Mouse (Mus musculus) urinary bladder, postnatal 25 days (tissue): ENCODE measurements around the gene Gm20403.
"Not testable (repeated sequence)": the region's sequence is repeated elsewhere in the genome, so short reads cannot be mapped to it uniquely, and the experiment has no call there.

ENCODE experiments used
- DNase-seq: peaks from one replicate; pipeline ENCODE4 v3.0.0; 2022; ENCODE audit warnings: low spot score

Gm20403 gene

GRCm38 (mm10) chr12:54986052-54986717 lies at the start of gene Gm20403:
Gm20403 (minus strand) TSS chr12:54986529.
- DNase-seq: peak; percentile 60

DNA sequence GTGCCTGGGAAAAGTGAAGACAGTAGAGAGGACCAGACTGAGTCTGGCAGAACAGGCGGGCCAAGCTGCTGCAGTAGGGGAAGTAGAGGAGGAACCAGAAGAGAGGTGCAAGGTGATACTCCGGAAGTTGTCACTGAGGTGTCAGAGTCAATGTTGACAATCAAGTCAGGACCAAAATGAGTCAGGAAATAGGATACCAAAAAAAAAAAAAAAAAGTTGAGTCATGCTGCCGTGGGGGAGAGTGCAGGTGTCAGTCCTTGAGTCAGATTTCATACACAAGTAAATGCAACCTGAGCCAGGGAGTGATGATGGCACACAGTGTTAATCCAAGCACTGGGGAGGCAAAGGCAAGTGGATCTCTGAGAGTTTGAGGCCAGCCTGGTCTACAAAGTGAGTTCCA lies 40.8 kb upstream of the Gm20403 start:
- DNase-seq: no peak

GRCm38 (mm10) chr12:55023284-55023683 lies 37.0 kb upstream of the Gm20403 start:
- no peak for DNase-seq

DNA sequence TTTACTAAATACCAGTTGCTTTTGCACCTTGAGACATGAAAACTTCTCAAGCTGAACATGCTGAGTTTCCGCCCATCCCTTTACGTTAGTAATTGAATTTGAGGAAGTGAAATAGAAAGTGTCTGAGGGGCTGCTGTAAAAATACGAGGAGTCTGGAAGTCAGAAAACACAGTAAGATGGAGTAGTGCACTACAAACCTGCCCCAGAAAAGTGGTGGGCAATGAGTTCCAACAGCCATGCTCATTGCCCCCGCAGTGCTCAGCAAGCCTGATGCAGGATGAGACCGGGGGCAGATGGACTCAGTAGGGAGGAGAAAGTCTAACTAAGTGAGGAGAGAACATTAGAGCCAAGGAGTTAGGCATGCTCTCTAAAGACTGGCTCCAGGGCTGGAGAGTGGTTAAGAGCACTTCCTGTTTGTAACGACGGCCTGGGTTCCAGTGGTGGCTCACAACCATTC lies 33.1 kb upstream of the Gm20403 start:
- no peak for DNase-seq

DNA sequence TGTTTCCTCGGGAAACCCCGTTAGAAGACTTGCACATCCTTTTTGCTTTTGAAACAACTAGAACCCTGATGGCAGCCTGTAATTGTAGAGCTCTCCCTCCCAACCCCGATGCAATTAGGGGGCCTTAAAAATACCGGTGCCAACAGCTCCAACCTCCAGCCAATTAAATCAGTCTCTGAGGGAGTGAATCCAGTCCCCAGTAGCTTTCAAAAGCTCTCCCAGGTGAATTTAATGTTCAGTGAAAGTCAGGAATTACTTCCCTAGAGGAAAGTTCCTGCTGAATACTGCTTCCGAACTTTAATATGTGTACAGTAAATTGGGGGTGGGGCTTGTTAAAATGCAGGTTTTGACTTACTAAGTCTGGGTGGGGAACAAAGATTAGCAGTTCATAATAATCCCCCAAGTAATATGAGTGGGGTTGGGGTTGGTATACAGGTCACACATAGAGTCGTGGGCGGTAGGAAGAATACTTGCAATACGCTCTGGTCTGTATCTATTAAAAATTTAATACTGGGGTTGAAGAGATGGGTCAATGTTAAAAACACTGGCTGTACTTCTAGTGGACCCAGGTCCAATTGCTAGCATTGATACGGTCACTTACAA lies 30.9 kb upstream of the Gm20403 start:
- no peak for DNase-seq

GRCm38 (mm10) chr12:55016339-55017118 lies 30.2 kb upstream of the Gm20403 start:
- no peak for DNase-seq

- no peak for DNase-seq
These were observed 29.1 kb upstream of the Gm20403 start for GRCm38 (mm10) chr12:55015428-55015827.

DNA sequence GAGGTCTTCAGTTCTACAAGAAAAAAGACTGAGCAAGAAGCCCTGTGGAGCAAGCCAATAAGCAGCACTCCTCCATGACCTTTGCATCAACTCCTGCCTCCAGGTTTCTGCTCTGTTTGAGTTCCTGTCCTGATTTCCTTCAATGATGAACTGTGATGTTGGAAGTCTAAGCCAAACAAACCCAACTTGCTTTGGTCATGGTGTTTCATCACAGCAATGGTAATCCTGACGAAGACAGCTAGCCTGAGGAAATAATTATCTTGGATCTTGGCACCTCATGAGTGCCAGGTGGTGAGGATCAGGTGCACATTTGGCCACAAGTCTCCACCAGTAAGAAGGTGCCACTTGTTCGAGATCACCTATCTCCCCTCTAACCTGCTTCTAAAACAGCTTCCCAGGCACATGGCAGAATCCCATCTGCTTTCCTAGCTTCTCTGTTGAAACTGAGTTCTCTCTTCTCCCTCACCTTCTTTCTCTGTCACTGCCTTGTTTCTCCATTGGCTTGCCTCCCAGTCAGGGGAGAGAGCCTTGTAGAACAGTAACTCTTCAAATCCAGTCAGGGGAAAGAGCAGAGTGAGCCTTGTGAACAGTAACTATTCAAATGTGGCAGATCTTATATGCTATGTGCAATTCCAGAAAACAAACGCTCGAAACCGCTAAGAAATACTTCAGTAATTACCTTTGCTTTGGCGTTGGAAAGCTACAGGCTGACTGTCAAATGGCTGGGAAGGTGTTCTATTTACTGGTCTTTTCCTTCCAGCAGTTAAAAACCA lies 27.5 kb upstream of the Gm20403 start, which contains the start of gene Baz1a:
Baz1a (minus strand) TSS at position 723 of the 773 bp plus-strand sequence.
- no peak for DNase-seq

DNA sequence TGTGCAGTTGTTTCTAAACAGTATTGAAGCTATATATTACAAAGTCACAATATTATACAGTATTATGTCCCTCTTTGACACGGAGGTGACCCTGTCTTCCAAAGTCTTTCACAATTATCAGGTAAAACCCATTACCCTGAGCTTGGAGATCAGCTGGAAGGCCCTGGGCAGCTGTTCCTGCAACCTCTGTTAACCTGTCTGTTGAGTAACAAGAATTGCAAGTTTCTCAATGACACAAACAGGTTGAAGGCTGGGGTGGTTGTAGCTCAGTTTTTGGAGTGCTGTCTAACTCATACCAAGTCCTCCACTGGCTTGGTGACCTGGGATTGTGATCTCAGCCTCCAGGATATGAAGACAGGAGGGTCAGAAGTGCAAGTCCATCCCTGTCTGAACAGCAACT lies 26.7 kb upstream of the Gm20403 start:
- DNase-seq: no peak

DNA sequence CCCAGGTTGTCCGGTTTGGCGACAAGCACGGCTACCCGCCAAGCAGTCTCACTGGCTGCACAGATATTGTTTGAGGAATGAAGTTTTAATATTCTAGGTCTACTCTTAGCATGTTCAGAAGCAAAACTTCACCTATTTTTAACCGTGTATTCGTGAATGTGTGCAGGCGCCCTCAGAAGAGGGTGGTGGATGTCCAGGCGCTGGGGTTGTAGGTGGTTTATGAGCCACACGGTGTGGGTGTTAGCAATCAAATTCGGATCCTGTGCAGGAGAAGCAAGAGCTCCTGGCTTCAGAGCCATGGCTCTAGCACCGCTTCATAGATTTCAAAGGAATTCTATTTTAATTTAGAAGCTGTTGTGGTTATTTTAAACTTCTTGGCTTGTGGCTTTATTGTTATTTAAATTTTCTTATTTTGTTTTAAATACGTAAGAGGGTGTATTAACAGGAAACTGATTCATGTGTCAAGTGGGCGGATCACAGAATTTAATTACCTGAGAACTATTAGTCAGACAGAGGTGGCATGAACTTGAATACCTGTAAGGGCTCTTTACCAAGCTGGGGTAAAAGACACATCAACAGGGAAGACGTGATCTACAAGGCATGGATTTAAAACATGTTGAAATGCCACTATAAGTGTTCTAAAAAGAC lies 21.2 kb upstream of the Gm20403 start:
- no peak for DNase-seq

DNA sequence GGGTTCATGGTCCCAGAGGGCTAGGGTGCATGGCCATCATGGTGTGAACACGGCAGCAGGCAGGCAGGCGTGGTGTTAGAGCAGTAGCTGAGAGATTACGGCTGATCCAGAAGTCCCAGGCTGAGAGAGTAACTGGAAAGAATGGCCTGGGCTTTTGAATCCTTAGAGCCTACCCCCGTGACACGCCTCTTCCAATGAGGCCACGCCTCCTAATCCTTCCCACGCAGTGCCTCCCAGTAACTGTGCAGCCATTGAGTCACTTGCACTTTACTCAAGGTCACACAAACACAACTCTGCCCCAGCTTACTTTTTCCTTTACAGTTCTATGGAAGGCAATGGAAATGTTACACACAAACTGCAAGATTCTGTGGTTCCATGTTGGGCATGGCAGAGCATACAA lies 19.7 kb upstream of the Gm20403 start:
- DNase-seq: no peak

- DNase-seq: no peak
These were observed 18.1 kb upstream of the Gm20403 start for GRCm38 (mm10) chr12:55004396-55004795.

DNA sequence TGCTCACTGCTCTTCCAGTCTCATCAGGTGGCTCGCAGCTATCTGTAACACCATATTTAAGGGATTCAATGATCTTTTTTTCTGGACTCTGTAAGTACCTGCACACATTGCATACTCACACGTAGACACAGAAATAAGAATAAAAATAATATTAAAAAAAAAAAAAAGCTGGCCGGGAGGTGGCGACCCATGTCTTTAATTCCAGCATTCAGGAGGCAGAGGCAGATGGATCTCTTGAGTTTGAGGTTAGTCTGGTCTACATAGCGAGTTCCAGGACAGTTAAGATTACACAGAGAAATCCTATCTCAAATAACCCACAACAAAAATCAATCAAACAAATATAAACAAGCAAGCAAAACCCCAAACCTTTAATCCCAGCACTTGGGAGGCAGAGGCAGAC lies 17.5 kb upstream of the Gm20403 start:
- DNase-seq: no peak

DNA sequence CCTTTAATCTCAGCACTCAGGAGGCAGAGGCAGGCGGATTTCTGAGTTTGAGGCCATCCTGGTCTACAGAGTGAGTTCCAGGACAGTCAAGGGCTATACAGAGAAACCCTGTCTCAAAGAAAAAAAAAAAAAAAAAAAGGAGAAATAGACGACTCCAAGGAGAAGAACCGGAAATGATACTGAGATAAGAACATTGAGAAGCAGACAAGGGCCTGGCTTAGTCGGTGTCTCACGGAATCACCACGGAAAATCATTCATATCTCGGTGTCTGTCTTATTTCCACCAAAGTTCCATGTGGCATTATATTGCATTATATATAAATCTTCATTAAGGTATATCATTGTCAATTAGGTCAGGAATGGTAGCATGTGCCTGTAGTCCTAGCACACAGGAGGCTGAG lies 16.2 kb upstream of the Gm20403 start:
- DNase-seq: not testable (repeated sequence)

DNA sequence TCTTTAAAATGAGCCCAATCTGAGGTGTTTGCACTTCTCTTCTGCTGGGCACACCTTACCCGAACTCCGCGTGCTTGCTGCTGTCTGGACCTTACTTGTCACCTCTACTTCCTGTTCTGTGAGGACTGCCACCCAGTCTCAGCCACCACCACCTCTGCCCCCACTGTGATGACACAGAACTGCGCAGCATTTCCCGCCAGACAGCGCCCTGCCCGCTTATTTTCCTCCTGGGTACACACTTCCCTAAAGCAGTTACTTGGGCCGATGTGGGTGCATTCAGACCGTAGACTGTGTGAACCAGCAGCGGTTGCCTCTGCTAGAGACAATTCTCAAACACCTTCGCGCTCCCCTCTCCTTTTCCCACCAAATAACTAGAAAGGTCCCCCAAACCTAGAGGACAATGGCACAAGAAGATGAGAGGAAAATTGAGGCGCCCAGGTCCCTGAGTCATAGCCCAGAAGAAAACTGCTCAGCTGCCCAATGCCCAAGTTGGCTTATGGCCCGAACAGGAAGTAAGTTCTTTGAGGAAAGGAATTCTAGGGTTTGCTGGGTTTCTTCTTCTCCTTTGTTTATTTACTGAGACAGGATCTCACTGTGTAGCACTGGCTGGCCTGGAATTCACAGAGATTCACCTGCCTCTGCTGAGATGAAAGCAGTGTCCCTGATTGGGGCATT lies 12.8 kb upstream of the Gm20403 start:
- no peak for DNase-seq

DNA sequence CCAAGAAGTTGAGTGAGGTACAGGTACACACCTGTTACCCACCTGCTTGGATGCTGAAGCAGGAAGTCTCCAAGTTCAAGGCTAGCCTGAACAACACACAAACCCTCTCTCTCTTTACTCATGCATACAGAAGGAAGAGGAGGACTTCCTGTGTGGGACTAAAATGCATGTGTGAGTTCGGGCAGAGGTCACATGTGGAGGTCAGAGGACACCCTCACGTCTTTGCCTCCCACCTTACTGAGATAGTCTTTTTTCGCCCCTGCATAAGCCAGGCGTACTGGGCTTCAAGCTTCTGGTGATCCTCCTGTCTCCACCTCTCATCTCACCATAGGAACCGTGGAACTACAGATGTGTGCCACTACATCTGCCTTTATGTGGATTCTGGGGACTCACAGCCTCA lies 12.1 kb upstream of the Gm20403 start:
- DNase-seq: no peak

DNA sequence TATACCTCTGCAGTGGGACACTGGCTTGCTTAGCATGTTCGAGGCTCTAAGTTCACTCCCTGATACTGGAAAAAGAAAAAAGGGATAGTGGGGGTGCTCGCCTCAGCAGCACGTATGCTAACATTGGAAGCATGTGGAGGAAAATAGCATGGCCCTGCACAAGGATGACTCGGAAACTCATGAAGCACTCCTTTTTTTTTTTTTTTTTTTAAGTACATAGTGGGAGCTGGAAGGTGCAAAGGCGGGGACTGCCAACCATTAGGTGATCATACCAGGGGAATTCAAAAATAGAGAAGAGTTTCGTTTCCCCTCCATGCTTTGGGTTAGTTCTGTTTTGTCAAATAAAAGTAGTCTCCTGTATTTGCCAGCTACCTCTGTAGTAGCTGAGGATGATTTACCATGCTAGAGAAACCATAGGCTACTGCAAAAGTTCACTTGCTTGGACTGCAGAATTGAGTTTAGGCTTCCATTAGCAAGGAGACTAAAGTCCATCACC lies 10.7 kb upstream of the Gm20403 start:
- DNase-seq: no peak

- DNase-seq: no peak
These were observed 9.6 kb upstream of the Gm20403 start for GRCm38 (mm10) chr12:54995965-54996364.

DNA sequence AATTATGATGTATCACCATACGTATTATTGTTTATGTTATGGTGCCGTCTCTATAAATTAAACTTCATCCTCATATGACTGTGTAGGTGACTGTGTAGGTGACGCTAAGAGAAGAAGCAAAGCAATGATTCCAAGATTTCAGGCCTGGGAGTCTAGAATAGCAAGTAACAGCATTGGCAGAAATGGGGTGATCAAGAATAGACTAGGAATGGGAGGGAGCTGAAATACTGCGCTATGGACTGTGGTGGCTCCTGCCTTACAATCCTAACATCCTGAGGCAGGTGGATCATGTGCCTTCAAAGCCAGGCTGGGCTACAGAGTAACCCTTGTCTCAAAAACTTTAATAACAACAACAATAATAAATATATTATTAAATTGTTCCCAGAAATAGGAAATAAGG lies 8.1 kb upstream of the Gm20403 start:
- DNase-seq: no peak

DNA sequence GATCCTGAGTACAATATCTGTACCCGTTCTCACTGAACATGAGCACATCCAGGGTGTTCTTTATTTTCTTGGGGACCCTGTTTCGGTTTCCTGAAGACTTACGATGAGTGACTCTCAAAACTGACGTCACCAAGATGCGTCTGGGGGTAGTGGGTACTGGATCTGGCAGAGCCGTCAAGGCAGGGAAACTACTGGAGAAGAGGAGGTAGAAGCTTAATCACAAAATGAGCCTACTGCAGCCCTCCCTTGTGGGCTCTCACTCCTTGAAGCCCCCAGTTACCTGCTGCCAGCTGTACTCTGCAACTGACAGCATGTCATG lies 7.7 kb upstream of the Gm20403 start:
- no peak for DNase-seq
